Comparison of ENCODE assay signal across 14 mouse cellular contexts in the genomic region with DNA sequence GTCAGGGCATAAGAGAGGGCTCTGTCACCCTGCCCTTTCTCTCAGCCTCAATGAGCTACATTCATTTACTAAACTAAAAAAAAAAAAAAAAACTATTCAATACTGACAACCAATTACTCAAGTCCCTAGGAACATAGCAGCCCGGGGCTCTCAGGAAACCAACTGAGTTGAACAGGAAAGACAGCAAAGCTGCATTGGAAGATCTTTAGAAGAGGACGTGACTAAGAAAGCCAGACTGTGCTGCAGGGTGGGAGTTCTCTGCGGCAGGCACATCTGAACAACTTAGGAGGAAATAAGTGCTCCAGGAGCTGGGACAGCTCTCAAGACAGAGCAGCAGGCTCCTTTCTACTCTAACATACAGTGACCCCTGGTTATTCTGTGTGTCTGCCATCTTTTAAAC. TPM values are rescaled to one million over a fixed set of nuclear protein-coding genes. Genes with fewer than 3 reads are reported as not detected.
DNase-seq lines count a peak whose midpoint lies in the region; ATAC-seq lines count a peak whose summit lies in the region.
"Had no signal": no experiment of that assay in that cellular context is flagged by ENCODE, and none has a peak within 500 bp of the region (broad histone marks: within the 10 kb centered on the region; RNA-seq: fewer than 3 reads in every experiment).

No protein-coding gene starts in this region.

- H3K9ac ChIP-seq in heart, embryonic 12.5 days = no peak overlapping the region
- no peak overlapping the region for H3K9ac ChIP-seq in lung, embryonic 15.5 days
- no peak overlapping the region for H3K9ac ChIP-seq in liver, embryonic 15.5 days
- H3K9ac ChIP-seq in midbrain, embryonic 11.5 days (ENCODE audit: low read length) = no peak overlapping the region
- H3K9ac ChIP-seq: neural tube, embryonic 13.5 days had no signal

- H3K27ac ChIP-seq in heart, embryonic 12.5 days (ENCODE audit: poor library complexity, severe bottlenecking) = peak overlapping the region; percentile 36; the same call in 1 of the 2 replicates
- peak overlapping the region; percentile 68 for H3K27ac ChIP-seq in lung, embryonic 15.5 days
- H3K27ac ChIP-seq in liver, embryonic 15.5 days (replicated peaks) = no peak overlapping the region
- no peak overlapping the region for H3K27ac ChIP-seq in midbrain, embryonic 11.5 days (ENCODE audit: low read depth, low read length)
- H3K27ac ChIP-seq: neural tube, embryonic 13.5 days had no signal

- ATAC-seq in heart, embryonic 12.5 days (ENCODE audit: insufficient number of reproducible peaks, low FRiP score) = 0 out of 2 replicates have a peak, but pooled peaks have one; percentile 19
- no peak for ATAC-seq in lung, embryonic 15.5 days (ENCODE audit: borderline replicate concordance, extremely low read depth, low FRiP score, low TSS enrichment)
- peak; percentile 34; the same call in 1 of the 2 replicates for ATAC-seq in liver, embryonic 15.5 days (ENCODE audit: insufficient read depth)
- ATAC-seq in midbrain, embryonic 11.5 days (ENCODE audit: low FRiP score) = no peak
- ATAC-seq: midbrain, embryonic 16.5 days had no signal

- no peaks in the 10 kb centered on the region for H3K27me3 ChIP-seq in heart, embryonic 12.5 days (replicated peaks)
- H3K27me3 ChIP-seq in lung, embryonic 15.5 days = no peaks in the 10 kb centered on the region
- H3K27me3 ChIP-seq in liver, embryonic 15.5 days = no peaks in the 10 kb centered on the region
- no peaks in the 10 kb centered on the region for H3K27me3 ChIP-seq in midbrain, embryonic 11.5 days (ENCODE audit: control insufficient read depth, insufficient read depth, low read length)
- H3K27me3 ChIP-seq: neural tube, embryonic 13.5 days had no signal

- H3K4me2 ChIP-seq in heart, embryonic 12.5 days = no peak overlapping the region
- H3K4me2 ChIP-seq in lung, embryonic 15.5 days = no peak overlapping the region
- no peak overlapping the region for H3K4me2 ChIP-seq in liver, embryonic 15.5 days
- H3K4me2 ChIP-seq in midbrain, embryonic 11.5 days = no peak overlapping the region
- H3K4me2 ChIP-seq: neural tube, embryonic 13.5 days had no signal

- DNase-seq in heart, adult 18-20 months = no peak
- no peak for DNase-seq in lung, postnatal 25 days (ENCODE audit: low spot score)
- peak; percentile 42 for DNase-seq in kidney, adult 9 months
- DNase-seq in adrenal gland, postnatal 25 days = no peak
- DNase-seq in midbrain, embryonic 11.5 days (ENCODE audit: low spot score, missing footprints) = no peak
- DNase-seq: cerebellum, adult 18-20 months; embryo, embryonic 11 days; layer of hippocampus, adult 9-11 months; lung, postnatal 4 days had no signal

- H3K9me3 ChIP-seq in heart, embryonic 12.5 days (replicated peaks) = no peaks in the 10 kb centered on the region
- no peaks in the 10 kb centered on the region for H3K9me3 ChIP-seq in lung, embryonic 15.5 days
- H3K9me3 ChIP-seq in liver, embryonic 15.5 days (replicated peaks) = no peaks in the 10 kb centered on the region
- no peaks in the 10 kb centered on the region for H3K9me3 ChIP-seq in midbrain, embryonic 11.5 days (ENCODE audit: control insufficient read depth, low read length)
- H3K9me3 ChIP-seq: neural tube, embryonic 13.5 days had no signal

- WGBS in heart, embryonic 12.5 days = 55% methylated on average over 3 of the region's 3 CpGs
- WGBS in lung, embryonic 15.5 days = 60% methylated on average over 3 of the region's 3 CpGs
- 12% methylated on average over 3 of the region's 3 CpGs for WGBS in liver, embryonic 15.5 days (ENCODE audit: insufficient replicate concordance)
- WGBS in midbrain, embryonic 11.5 days = 78% methylated on average over 3 of the region's 3 CpGs

- H3K36me3 ChIP-seq in heart, embryonic 12.5 days = peaks cover 22% of the 10 kb centered on the region
- no peaks in the 10 kb centered on the region; the same call in 1 of the 2 replicates for H3K36me3 ChIP-seq in lung, embryonic 15.5 days
- no peaks in the 10 kb centered on the region for H3K36me3 ChIP-seq in liver, embryonic 15.5 days (replicated peaks)
- H3K36me3 ChIP-seq in midbrain, embryonic 11.5 days (ENCODE audit: control insufficient read depth, insufficient read depth, low read length) = no peaks in the 10 kb centered on the region

- H3K4me1 ChIP-seq in heart, embryonic 12.5 days (replicated peaks) = peaks cover 3% of the 10 kb centered on the region
- peaks cover 8% of the 10 kb centered on the region for H3K4me1 ChIP-seq in lung, embryonic 15.5 days
- 0 out of 2 replicates have a peak, but pooled peaks cover 4% of the 10 kb centered on the region for H3K4me1 ChIP-seq in liver, embryonic 15.5 days (replicated peaks)
- no peaks in the 10 kb centered on the region for H3K4me1 ChIP-seq in midbrain, embryonic 11.5 days (ENCODE audit: control insufficient read depth, insufficient read depth, low read length)

- no peak overlapping the region for H3K4me3 ChIP-seq in heart, embryonic 12.5 days
- no peak overlapping the region for H3K4me3 ChIP-seq in lung, embryonic 15.5 days
- H3K4me3 ChIP-seq in liver, embryonic 15.5 days (replicated peaks) = no peak overlapping the region
- no peak overlapping the region for H3K4me3 ChIP-seq in midbrain, embryonic 11.5 days (ENCODE audit: low read depth, low read length)
- H3K4me3 ChIP-seq: neural tube, embryonic 13.5 days had no signal

RNA-seq across cellular contexts. Expression of a gene that starts 46.2 kb away (rescaled TPM):
- polyA plus RNA-seq in heart, embryonic 12.5 days (2016; fragmentation: Nextera tagmentation; extraction: Ambion mirVana) = 39.7 and 41.1 TPM in 2 replicates
- total RNA-seq in heart, adult 18-20 months (2021) = 10 to 100 TPM; 25.7 to 36.6 TPM
- polyA plus RNA-seq in lung, embryonic 15.5 days (2015; fragmentation: Nextera tagmentation; extraction: Ambion mirVana) = 74.3 and 76.8 TPM in 2 replicates
- 53.5 and 60.6 TPM in 2 replicates for polyA plus RNA-seq in liver, embryonic 15.5 days (2015; fragmentation: Nextera tagmentation; extraction: Ambion mirVana)
- 125 and 160 TPM in 2 replicates for total RNA-seq in adrenal gland, postnatal 25 days (2021)
- 38.3 and 41.1 TPM in 2 replicates for polyA plus RNA-seq in midbrain, embryonic 11.5 days (2014; fragmentation: Nextera tagmentation; extraction: Ambion mirVana)

Comparison
In these comparisons a context has a peak if more than half of its experiments do, and no peak if none do; other contexts are left out.
1. ATAC-seq: peak in heart, embryonic 12.5 days (single experiment) and liver, embryonic 15.5 days (single experiment); none in lung, embryonic 15.5 days (single experiment) and midbrain, embryonic 11.5 days (single experiment).
2. H3K27ac ChIP-seq: peak in heart, embryonic 12.5 days (single experiment) and lung, embryonic 15.5 days (single experiment); none in liver, embryonic 15.5 days (single experiment) and midbrain, embryonic 11.5 days (single experiment).